Mouse (Mus musculus): ENCODE data around the gene Krtap22-2. TPM values are rescaled to one million over a fixed set of nuclear protein-coding genes. Genes with fewer than 3 reads are reported as not detected.

Krtap22-2 gene
- polyA plus RNA-seq (2015; fragmentation: Nextera tagmentation; extraction: Ambion mirVana), result not detected in 2 replicates

GRCm38 (mm10) chr16:89010659-89011058 lies at the start of gene Krtap22-2:
Gene Krtap22-2 (minus strand): TSS chr16:89010759.

DNA sequence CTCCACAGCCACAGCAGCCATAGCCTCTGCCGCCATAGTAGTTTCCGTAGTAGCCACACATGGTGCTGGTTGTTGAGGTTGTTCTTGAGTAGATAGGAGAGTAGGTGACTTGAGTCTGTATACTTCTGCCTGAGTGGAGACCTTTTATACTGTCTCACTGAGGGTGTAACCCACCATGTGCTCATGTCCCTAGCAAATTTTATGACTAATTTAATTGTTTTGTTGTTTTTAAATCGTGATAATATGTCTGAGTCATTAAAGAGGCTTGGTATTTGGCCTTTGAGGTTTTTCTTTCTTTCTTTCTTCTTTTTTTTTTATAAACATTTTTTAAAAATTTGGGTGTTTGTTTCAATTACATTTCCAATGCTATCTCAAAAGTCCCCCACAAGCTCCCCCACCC lies 37.2 kb upstream of the Krtap22-2 start, which contains the start of gene Krtap6-5:
Krtap6-5 (minus strand) TSS at position 101 of the 400 bp plus-strand sequence.

GRCm38 (mm10) chr16:89041372-89041771 lies 30.8 kb upstream of the Krtap22-2 start, which contains the start of gene Gm10228:
Gene Gm10228 (minus strand): TSS chr16:89041472.

DNA sequence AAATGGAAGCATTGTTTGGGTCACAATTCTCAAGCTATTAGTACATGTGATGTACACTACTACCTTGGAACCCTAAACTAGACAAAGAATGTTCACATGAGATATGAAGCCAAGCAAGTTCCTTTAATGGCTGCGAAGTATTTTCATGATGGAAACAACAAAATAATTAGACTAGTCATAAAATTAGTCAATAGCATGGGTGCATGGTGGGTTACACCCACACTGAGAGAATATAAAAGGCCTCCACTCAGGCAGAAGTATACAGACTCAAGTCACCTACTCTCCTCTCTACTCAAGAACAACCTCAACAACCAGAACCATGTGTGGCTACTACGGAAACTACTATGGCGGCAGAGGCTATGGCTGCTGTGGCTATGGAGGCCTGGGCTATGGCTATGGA lies 20.8 kb upstream of the Krtap22-2 start, which contains the start of gene Krtap6-1:
Krtap6-1 (plus strand) TSS at position 301 of the 400 bp plus-strand sequence.

GRCm38 (mm10) chr16:89014984-89015383 lies 4.4 kb upstream of the Krtap22-2 start, which contains the start of gene Gm10229:
Gene Gm10229 (plus strand): TSS chr16:89015284.

GRCm38 (mm10) chr16:88962773-88963172 lies 47.8 kb downstream of the Krtap22-2 start, which contains the start of gene Krtap16-3:
Gene Krtap16-3 (minus strand): TSS chr16:88962873.

Other genes starting within 250 kb of the Krtap22-2 start
- not detected in 2 replicates for gene 2310057N15Rik, start 236.6 kb downstream of the Krtap22-2 start, polyA plus RNA-seq (2015; fragmentation: Nextera tagmentation; extraction: Ambion mirVana)
- gene Gm5965, start 232.9 kb downstream of the Krtap22-2 start, polyA plus RNA-seq (2015; fragmentation: Nextera tagmentation; extraction: Ambion mirVana), result not detected in 2 replicates
- gene Gm20741, start 198.5 kb downstream of the Krtap22-2 start, polyA plus RNA-seq (2015; fragmentation: Nextera tagmentation; extraction: Ambion mirVana), result not detected in 2 replicates
- not detected in 2 replicates for gene Krtap15, start 190.5 kb downstream of the Krtap22-2 start, polyA plus RNA-seq (2015; fragmentation: Nextera tagmentation; extraction: Ambion mirVana)
- gene Krtap14, start 184.6 kb downstream of the Krtap22-2 start, polyA plus RNA-seq (2015; fragmentation: Nextera tagmentation; extraction: Ambion mirVana), result not detected in 2 replicates
- not detected in 2 replicates for gene Krtap19-1, start 141.3 kb downstream of the Krtap22-2 start, polyA plus RNA-seq (2015; fragmentation: Nextera tagmentation; extraction: Ambion mirVana)
- not detected in 2 replicates for gene Krtap19-2, start 136.5 kb downstream of the Krtap22-2 start, polyA plus RNA-seq (2015; fragmentation: Nextera tagmentation; extraction: Ambion mirVana)
- gene Krtap19-3, start 132.7 kb downstream of the Krtap22-2 start, polyA plus RNA-seq (2015; fragmentation: Nextera tagmentation; extraction: Ambion mirVana), result not detected in 2 replicates
- not detected in 2 replicates for gene Krtap19-4, start 125.7 kb downstream of the Krtap22-2 start, polyA plus RNA-seq (2015; fragmentation: Nextera tagmentation; extraction: Ambion mirVana)
- gene Krtap19-5, start 114.3 kb downstream of the Krtap22-2 start, polyA plus RNA-seq (2015; fragmentation: Nextera tagmentation; extraction: Ambion mirVana), result not detected in 2 replicates
- gene Krtap19-9b, start 78.5 kb downstream of the Krtap22-2 start, polyA plus RNA-seq (2015; fragmentation: Nextera tagmentation; extraction: Ambion mirVana), result not detected in 2 replicates
- not detected in 2 replicates for gene Krtap16-3, start 47.9 kb downstream of the Krtap22-2 start, polyA plus RNA-seq (2015; fragmentation: Nextera tagmentation; extraction: Ambion mirVana)
- gene Gm10229, start 4.5 kb upstream of the Krtap22-2 start, polyA plus RNA-seq (2015; fragmentation: Nextera tagmentation; extraction: Ambion mirVana), result not detected in 2 replicates
- not detected in 2 replicates for gene Krtap6-1, start 20.9 kb upstream of the Krtap22-2 start, polyA plus RNA-seq (2015; fragmentation: Nextera tagmentation; extraction: Ambion mirVana)
- not detected in 2 replicates for gene Gm10228, start 30.7 kb upstream of the Krtap22-2 start, polyA plus RNA-seq (2015; fragmentation: Nextera tagmentation; extraction: Ambion mirVana)
- not detected in 2 replicates for gene Krtap6-5, start 37.1 kb upstream of the Krtap22-2 start, polyA plus RNA-seq (2015; fragmentation: Nextera tagmentation; extraction: Ambion mirVana)
- not detected in 2 replicates for gene 1110025L11Rik, start 53.2 kb upstream of the Krtap22-2 start, polyA plus RNA-seq (2015; fragmentation: Nextera tagmentation; extraction: Ambion mirVana)
- not detected in 2 replicates for gene Krtap6-3, start 73.3 kb upstream of the Krtap22-2 start, polyA plus RNA-seq (2015; fragmentation: Nextera tagmentation; extraction: Ambion mirVana)
- gene Gm6358, start 130.1 kb upstream of the Krtap22-2 start, polyA plus RNA-seq (2015; fragmentation: Nextera tagmentation; extraction: Ambion mirVana), result not detected in 2 replicates
- gene Gm10061, start 140.3 kb upstream of the Krtap22-2 start, polyA plus RNA-seq (2015; fragmentation: Nextera tagmentation; extraction: Ambion mirVana), result not detected in 2 replicates
- gene Gm9789, start 147.2 kb upstream of the Krtap22-2 start, polyA plus RNA-seq (2015; fragmentation: Nextera tagmentation; extraction: Ambion mirVana), result not detected in 2 replicates
- not detected in 2 replicates for gene Gm7735, start 158.7 kb upstream of the Krtap22-2 start, polyA plus RNA-seq (2015; fragmentation: Nextera tagmentation; extraction: Ambion mirVana)
- gene 1110057P08Rik, start 164.0 kb upstream of the Krtap22-2 start, polyA plus RNA-seq (2015; fragmentation: Nextera tagmentation; extraction: Ambion mirVana), result not detected in 2 replicates
- gene Krtap20-2, start 195.1 kb upstream of the Krtap22-2 start, polyA plus RNA-seq (2015; fragmentation: Nextera tagmentation; extraction: Ambion mirVana), result not detected in 2 replicates